Comparison of ENCODE assay signal across 11 mouse cellular contexts in genomic region chr8:78862046-78862445, GRCm38 (mm10).
"Had no signal": no experiment of that assay in that cellular context is flagged by ENCODE, and none has a peak within 500 bp of the region (broad histone marks: within the 10 kb centered on the region; RNA-seq: fewer than 3 reads in every experiment).

No protein-coding gene starts in this region.

- H3K9me3 ChIP-seq: limb, embryonic 12.5 days; liver, embryonic 13.5 days; megakaryocyte, embryonic 14.5 days had no signal

- H3K4me1 ChIP-seq: limb, embryonic 12.5 days; liver, embryonic 13.5 days; megakaryocyte, embryonic 14.5 days had no signal

- DNase-seq: kidney, postnatal 25 days; liver; liver, embryonic 13.5 days; liver, postnatal 0 days; right cerebral cortex, postnatal 25 days; thymus, postnatal 4 days had no signal

- H3K27me3 ChIP-seq: limb, embryonic 12.5 days; liver, embryonic 13.5 days had no signal

- H3K4me3 ChIP-seq: left cerebral cortex, adult 2 months; limb, embryonic 12.5 days; liver, embryonic 13.5 days; megakaryocyte, embryonic 14.5 days had no signal

- H3K36me3 ChIP-seq: limb, embryonic 12.5 days; liver, embryonic 13.5 days had no signal

- H3K27ac ChIP-seq: left cerebral cortex, adult 2 months; limb, embryonic 12.5 days; liver, embryonic 13.5 days; macrophage; stomach, postnatal 0 days had no signal
